Mouse (Mus musculus) embryonic facial prominence, embryonic 12.5 days (tissue): ENCODE measurements around the gene Syt13. TPM values are rescaled to one million over a fixed set of nuclear protein-coding genes. Genes with fewer than 3 reads are reported as not detected.

Experiments
- ATAC-seq: fragments of 200-750 bp; cut with Nextera tagmentation; 2 replicates; pipeline ENCODE4 v1.8.0; 2017; ENCODE audit not compliant: insufficient number of reproducible peaks, insufficient read depth, low FRiP score, low TSS enrichment
- H3K27ac ChIP-seq: fragments of 300-500 bp; sonication (generic); 2 replicates; pipeline ENCODE4 v1.5.1; 2016; ENCODE audit warnings: mild to moderate bottlenecking
- H3K27me3 ChIP-seq: fragments of 300-500 bp; sonication (generic); 2 replicates; pipeline ENCODE4 v1.6.1; 2016; ENCODE audit warnings: mild to moderate bottlenecking, moderate library complexity
- H3K36me3 ChIP-seq: fragments of 300-500 bp; sonication (generic); 2 replicates; pipeline ENCODE4 v1.6.1; 2016; ENCODE audit warnings: mild to moderate bottlenecking
- H3K4me1 ChIP-seq: fragments of 300-500 bp; sonication (generic); 2 replicates; pipeline ENCODE4 v1.6.1; 2016
- H3K4me2 ChIP-seq: fragments of 300-500 bp; sonication (generic); replicated peaks from 2 replicates; pipeline ENCODE4 v1.6.1; 2016; ENCODE audit warnings: mild to moderate bottlenecking, moderate library complexity
- H3K4me3 ChIP-seq: fragments of 300-500 bp; sonication (generic); 2 replicates; pipeline ENCODE4 v1.5.1; 2016; ENCODE audit warnings: mild to moderate bottlenecking
- H3K9ac ChIP-seq: fragments of 300-500 bp; sonication (generic); 2 replicates; pipeline ENCODE4 v1.6.1; 2016; ENCODE audit warnings: mild to moderate bottlenecking, moderate library complexity
- H3K9me3 ChIP-seq: fragments of 300-500 bp; sonication (generic); 2 replicates; pipeline ENCODE4 v1.6.1; 2016; ENCODE audit warnings: mild to moderate bottlenecking, moderate library complexity
- WGBS: fragments of 180-500 bp; shearing (Covaris S2); methylation state at CpG from one replicate; pipeline ENCODE4 v1.1.7; 2016; 5-methylcytosine and 5-hydroxymethylcytosine counted together
- polyA plus RNA-seq: library from polyadenylated mRNA; unstranded; fragments of >200 nt; fragmentation: Nextera tagmentation; extraction: Ambion mirVana; gene quantifications from 2 replicates; pipeline ENCODE4 v1.2.1, GENCODE M21; 2016

The Syt13 gene
- polyA plus RNA-seq, 1 experiment from 2014 or later = 12.0 TPM

DNA sequence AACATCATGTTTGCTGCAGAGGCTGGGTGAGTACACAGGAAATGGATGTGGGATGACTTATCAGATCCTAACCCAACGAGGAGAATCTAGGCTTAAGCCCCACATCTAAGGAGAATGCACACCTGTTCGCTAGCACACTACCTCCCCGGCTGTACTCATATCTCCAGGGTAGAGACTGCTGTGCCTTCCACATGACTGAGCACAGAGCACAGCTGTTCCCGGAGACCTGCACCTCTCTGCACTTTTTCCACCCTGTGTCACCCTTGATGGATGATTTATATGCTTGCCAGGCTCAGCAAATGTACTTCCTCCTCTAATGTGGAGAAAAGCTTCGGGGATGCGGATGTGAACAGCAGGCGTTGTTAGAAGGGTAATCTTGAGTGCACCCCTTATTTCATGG is 16.2 kb downstream of the Syt13 start:
- Histone ChIP-seq H3K9ac (no peak overlapping the region), H3K9me3 (no peaks in the 10 kb centered on the region), H3K4me1 (peaks cover 12% of the 10 kb centered on the region), H3K36me3 (no peaks in the 10 kb centered on the region), H3K4me2 (no peak overlapping the region), H3K4me3 (no peak overlapping the region), H3K27me3 (no peaks in the 10 kb centered on the region), H3K27ac (no peak overlapping the region)
- 76% methylated on average over 7 of the region's 7 CpGs for WGBS
- no peak for ATAC-seq

DNA sequence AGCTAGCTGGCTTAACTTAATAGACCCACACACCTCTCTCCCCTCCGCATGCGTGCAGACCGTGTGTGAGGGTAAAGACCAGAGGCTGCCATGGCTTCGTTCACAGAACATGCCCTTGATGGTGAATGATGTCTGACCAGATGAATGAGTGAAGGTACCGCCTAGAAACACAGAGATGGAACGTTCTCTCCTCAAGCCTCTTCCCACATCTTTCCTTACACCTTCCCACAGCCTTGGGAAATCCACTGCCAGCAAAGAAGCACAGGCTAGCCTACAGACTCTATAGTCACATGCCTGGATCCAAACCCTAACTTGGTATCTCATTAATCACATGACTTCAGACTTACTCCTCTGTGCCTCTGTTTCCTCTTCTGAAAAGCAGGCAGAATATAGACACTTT is 18.5 kb downstream of the Syt13 start:
- no peaks in the 10 kb centered on the region for H3K9me3 ChIP-seq
- peaks cover 12% of the 10 kb centered on the region for H3K4me1 ChIP-seq
- no peaks in the 10 kb centered on the region for H3K36me3 ChIP-seq
- H3K4me3 ChIP-seq = no peak overlapping the region
- H3K9ac ChIP-seq = no peak overlapping the region
- H3K4me2 ChIP-seq = no peak overlapping the region
- H3K27me3 ChIP-seq = no peaks in the 10 kb centered on the region
- ATAC-seq = no peak
- WGBS = 80% methylated on average over 6 of the region's 6 CpGs
- H3K27ac ChIP-seq = no peak overlapping the region

DNA sequence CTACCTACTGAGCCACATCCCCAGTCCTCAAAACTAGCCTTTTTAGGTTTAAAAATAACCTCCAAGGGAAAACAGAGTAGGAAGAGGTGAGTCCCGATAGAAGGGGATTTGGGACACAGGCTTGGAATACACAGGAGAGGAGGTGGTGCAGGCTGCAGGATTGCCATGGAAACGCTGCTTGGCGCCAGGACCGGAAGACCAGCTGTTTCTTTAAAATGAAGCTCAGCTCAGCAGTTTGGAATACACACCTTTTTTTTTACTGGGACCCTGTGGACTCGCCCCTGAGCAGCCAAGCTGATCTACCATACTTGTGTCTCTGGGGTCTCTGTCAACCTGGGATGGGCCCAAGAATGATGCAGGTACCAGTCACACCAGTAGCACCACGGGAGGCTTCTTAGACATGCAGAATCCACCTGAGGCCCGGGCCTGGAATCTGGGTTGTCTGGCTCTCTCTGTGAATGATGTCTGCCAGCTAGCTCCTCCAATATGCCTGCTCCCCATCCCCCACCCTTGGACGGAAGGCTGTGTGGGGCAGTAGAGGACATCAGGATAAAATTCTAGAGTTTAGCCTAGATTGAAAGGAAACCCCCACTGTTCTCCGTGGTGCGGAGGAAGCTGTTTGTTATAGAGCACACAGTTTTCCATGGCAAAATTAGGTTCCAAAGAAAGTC is 19.5 kb downstream of the Syt13 start:
- H3K9ac ChIP-seq = no peak overlapping the region
- H3K36me3 ChIP-seq = no peaks in the 10 kb centered on the region
- no peak overlapping the region for H3K4me3 ChIP-seq
- no peak overlapping the region for H3K4me2 ChIP-seq
- WGBS = 19% methylated on average over 10 of the region's 10 CpGs
- no peak for ATAC-seq
- H3K27me3 ChIP-seq = no peaks in the 10 kb centered on the region
- peaks cover 12% of the 10 kb centered on the region for H3K4me1 ChIP-seq
- no peaks in the 10 kb centered on the region for H3K9me3 ChIP-seq
- no peak overlapping the region for H3K27ac ChIP-seq

DNA sequence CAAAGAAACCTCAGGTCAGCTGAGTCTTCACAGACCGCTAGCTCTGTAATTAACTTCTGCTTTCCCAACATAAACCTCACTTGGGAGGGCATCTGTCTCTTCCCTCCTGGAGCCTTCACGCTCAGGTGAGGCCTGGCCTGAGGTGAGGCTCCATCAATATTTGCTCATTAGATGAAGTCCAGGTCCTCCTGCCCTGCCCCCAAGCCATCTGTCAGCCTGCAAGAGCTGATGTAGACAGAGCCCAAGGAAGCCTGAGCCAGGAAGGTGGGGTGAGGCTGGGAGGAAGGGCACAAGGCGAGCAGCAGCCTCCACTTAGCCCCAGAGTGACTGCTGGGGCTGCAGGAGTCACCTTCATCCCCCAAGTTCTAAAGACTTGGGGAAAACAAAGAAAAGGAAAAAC is 20.6 kb downstream of the Syt13 start:
- Histone ChIP-seq H3K9me3 (no peaks in the 10 kb centered on the region), H3K9ac (no peak overlapping the region), H3K4me2 (no peak overlapping the region), H3K27ac (no peak overlapping the region), H3K27me3 (no peaks in the 10 kb centered on the region), H3K4me1 (peaks cover 12% of the 10 kb centered on the region), H3K4me3 (no peak overlapping the region), H3K36me3 (no peaks in the 10 kb centered on the region)
- ATAC-seq = no peak
- WGBS = 50% methylated on average over 3 of the region's 3 CpGs

DNA sequence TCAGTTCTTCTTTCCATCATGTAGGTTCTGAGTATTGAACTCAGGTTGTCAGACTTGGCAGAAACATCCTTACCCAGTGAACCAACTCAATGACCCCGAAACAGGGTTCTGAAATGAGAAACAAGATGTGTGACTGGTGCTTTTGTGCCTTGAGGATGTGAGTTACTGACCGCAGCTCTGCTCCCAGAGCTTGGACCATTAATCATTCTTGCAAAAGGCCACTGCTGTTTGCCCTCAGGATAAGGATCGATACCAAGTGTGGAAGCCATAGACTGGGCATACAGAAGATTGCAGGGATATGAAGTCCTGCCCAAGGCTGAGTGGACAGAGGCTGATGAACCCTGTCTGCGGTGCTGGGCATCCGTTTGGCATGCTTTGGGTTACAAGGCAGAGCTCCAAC is 23.2 kb downstream of the Syt13 start:
- Histone ChIP-seq H3K9me3 (no peaks in the 10 kb centered on the region), H3K4me2 (no peak overlapping the region), H3K9ac (no peak overlapping the region), H3K27me3 (no peaks in the 10 kb centered on the region), H3K27ac (no peak overlapping the region), H3K4me1 (peaks cover 12% of the 10 kb centered on the region), H3K4me3 (no peak overlapping the region), H3K36me3 (no peaks in the 10 kb centered on the region)
- ATAC-seq = no peak
- 88% methylated on average over 5 of the region's 5 CpGs for WGBS

DNA sequence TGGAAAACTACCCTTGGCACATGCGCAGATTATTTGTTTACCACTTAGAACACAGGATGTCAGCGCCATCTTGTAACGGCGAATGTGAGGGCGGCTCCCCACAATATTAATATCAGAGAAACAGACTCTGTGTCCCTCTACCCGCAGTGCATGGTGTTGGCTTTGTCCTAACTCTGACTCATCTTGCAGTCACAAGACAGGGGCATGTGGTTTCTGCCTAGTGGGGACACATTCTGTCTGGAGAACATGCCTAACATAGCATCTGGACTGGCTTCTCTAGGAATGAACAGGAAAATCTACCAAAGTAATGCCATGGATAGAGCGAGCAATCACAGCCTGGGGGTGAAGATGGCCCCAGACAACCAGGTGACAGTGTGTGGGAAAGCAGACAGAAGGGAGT is 23.9 kb downstream of the Syt13 start:
- Histone ChIP-seq H3K9ac (no peak overlapping the region), H3K4me1 (peaks cover 12% of the 10 kb centered on the region), H3K4me2 (no peak overlapping the region), H3K36me3 (no peaks in the 10 kb centered on the region), H3K9me3 (no peaks in the 10 kb centered on the region), H3K27ac (no peak overlapping the region), H3K27me3 (no peaks in the 10 kb centered on the region), H3K4me3 (no peak overlapping the region)
- WGBS = 94% methylated on average over 7 of the region's 7 CpGs
- ATAC-seq = no peak

DNA sequence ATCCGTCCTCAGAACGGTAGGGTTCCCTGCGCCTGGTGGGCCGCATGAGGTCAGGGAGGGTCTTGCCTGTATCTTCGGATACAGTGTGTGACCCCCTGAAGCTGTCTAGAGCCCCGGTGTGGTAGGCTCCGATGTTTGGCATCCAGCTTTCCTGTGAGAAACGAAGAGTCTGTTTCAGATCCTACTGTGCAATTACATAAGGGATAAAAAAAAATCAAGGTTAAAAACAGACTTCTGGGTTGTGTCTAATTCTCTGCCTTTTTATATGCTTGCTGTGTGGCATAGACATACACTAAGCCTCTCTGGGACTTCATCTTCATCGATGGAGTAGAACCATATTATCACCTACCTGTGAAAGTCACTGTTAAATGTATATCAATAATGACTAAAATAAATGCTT is 26.1 kb downstream of the Syt13 start:
- Histone ChIP-seq H3K27ac (no peak overlapping the region), H3K4me2 (no peak overlapping the region), H3K4me1 (no peaks in the 10 kb centered on the region; the same call in 1 of the 2 replicates), H3K9ac (no peak overlapping the region), H3K4me3 (no peak overlapping the region), H3K9me3 (no peaks in the 10 kb centered on the region), H3K27me3 (no peaks in the 10 kb centered on the region), H3K36me3 (no peaks in the 10 kb centered on the region)
- ATAC-seq = no peak
- WGBS = 85% methylated on average over 9 of the region's 9 CpGs

DNA sequence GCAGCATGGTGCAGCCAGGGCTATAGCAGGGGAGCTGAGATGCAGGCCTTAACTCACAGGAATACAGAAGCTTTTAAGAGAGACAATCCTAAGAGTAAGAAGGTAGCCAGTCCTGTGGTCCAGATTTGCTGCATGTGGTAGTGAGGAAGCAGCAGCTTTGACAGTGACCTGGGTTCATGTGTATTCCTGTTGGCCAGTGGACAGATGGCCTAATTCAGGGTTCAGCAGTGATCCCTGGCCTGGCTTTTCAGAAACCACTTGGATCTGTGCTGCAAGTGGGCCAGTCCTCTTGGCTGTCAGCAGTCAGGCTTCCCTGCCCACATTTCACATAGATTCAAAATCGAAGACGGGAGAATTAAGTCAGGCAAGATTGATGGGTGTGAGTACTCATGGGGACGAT is 26.6 kb downstream of the Syt13 start:
- ATAC-seq = no peak
- Histone ChIP-seq H3K27ac (no peak overlapping the region), H3K27me3 (no peaks in the 10 kb centered on the region), H3K4me3 (no peak overlapping the region), H3K36me3 (no peaks in the 10 kb centered on the region), H3K9me3 (no peaks in the 10 kb centered on the region), H3K9ac (no peak overlapping the region), H3K4me2 (no peak overlapping the region), H3K4me1 (no peaks in the 10 kb centered on the region)
- WGBS = 80% methylated on average over 3 of the region's 3 CpGs

DNA sequence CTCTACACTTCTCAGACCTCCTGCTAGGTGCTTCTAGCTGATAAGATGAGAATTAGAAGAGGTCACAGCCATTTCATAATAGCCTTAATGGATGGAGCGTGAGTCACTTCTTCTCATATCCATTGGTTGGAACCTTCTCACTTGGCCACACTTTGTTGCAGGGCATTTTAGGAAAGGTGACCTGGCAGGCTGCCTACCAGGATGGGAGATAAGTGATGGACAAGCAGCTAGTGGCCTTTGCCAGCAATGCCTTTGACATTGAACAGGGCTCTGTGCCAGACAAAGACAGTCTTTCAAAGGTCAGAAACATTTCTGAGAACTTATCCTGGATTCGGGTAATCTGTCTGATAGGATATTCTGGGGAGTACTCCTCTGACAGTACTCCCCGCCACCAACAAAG is 28.5 kb downstream of the Syt13 start:
- H3K27me3 ChIP-seq = no peaks in the 10 kb centered on the region
- no peak overlapping the region for H3K4me2 ChIP-seq
- ATAC-seq = no peak
- no peaks in the 10 kb centered on the region for H3K36me3 ChIP-seq
- H3K9me3 ChIP-seq = no peaks in the 10 kb centered on the region
- no peak overlapping the region for H3K27ac ChIP-seq
- H3K9ac ChIP-seq = no peak overlapping the region
- WGBS = 86% methylated on average over 3 of the region's 3 CpGs
- peaks cover 12% of the 10 kb centered on the region for H3K4me1 ChIP-seq
- no peak overlapping the region for H3K4me3 ChIP-seq

DNA sequence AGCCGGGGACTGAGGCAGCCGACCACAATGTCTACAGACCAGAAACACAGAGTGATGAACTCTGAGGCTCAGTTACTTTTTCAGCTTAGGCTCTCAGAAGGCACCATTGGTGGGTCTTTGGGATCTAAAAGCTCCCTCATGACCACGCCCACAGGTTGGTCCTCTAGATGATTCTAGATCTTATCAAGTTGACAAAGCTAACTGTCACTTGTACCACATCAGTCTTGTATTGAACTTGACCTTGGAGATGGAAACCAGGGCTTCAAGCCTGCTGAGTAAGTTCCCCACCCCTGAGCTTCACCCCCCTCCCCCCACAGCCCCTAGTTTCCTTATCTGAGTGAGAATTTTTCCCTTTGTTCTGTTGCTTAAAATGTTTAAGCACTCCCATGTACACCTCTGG is 29.5 kb downstream of the Syt13 start:
- no peak overlapping the region for H3K9ac ChIP-seq
- ATAC-seq = no peak
- H3K4me1 ChIP-seq = peaks cover 20% of the 10 kb centered on the region
- H3K27me3 ChIP-seq = no peaks in the 10 kb centered on the region
- H3K9me3 ChIP-seq = no peaks in the 10 kb centered on the region
- no peak overlapping the region for H3K27ac ChIP-seq
- no peaks in the 10 kb centered on the region for H3K36me3 ChIP-seq
- H3K4me2 ChIP-seq = no peak overlapping the region
- H3K4me3 ChIP-seq = no peak overlapping the region
- WGBS = 89% methylated on average over 3 of the region's 3 CpGs

DNA sequence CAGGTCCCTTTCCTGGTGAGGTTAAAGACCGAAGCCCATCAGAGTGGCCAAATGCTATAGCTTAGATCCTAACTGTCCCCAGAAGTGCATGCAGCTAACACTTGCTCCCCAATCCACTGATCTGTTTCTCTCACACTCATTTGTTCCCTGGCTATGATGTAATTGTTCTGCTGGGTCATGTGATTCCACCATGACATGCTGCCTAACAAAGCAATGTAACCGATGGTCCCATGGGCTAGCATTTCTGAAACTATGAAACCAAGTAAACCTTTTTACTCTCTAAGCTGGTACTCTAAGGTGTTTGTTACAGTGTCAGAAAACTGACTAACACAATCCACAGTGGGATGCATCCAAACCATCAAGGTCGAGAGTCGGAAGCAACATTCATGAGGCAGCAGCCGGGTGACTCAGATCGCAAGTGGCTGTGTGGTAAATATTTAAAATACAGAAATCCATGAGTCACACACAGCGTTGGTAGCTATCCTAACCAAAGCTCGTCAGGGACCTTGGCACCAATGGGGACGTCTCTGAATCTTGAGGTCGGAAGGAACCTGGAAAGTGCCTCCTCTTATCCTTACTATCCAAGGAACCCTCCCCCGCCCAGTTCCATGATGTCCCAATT is 30.3 kb downstream of the Syt13 start:
- no peak for ATAC-seq
- no peaks in the 10 kb centered on the region for H3K9me3 ChIP-seq
- WGBS = 93% methylated on average over 11 of the region's 11 CpGs

DNA sequence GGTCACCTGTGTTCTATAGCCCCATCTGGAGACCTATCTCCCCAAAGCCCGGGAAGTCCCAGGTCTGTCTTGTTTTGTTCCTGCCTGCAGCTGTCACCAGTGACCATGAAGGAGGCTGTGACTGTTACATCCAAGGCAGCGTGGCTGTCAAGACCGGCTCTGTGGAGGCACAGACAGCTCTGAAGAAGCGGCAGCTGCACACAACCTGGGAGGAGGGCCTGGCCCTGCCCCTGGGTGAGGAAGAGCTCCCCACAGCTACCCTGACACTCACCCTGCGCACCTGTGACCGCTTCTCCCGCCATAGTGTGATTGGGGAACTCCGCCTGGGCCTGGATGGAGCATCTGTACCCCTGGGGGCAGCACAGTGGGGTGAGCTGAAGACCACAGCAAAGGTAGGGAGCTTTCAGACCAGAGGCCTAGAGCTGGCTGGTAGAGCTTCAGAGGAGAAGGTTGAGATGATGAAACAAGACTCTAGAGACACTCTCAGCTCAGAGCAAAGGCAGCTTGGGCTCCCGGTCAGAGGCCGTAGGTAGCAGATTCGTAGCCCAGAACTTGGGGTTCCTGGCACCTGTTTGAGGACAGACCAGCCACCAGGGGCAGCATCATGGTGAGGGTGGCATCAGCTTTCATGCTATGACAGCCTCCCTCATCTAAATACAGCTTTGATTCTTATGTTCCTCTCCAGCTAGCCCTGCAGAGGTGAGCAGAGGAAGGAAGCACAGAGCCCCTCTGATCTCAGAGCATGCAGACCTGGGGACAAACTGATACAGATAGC is 31.1 kb downstream of the Syt13 start:
- peaks cover 20% of the 10 kb centered on the region for H3K4me1 ChIP-seq
- H3K36me3 ChIP-seq = no peaks in the 10 kb centered on the region
- ATAC-seq = no peak
- 86% methylated on average over 11 of the region's 11 CpGs for WGBS
- no peak overlapping the region for H3K9ac ChIP-seq
- no peak overlapping the region for H3K27ac ChIP-seq
- no peak overlapping the region for H3K4me3 ChIP-seq
- H3K27me3 ChIP-seq = no peaks in the 10 kb centered on the region
- H3K9me3 ChIP-seq = no peaks in the 10 kb centered on the region
- H3K4me2 ChIP-seq = no peak overlapping the region

More for the DNA sequence above, 30.3 kb downstream of the Syt13 start:
- Histone ChIP-seq H3K4me2 (no peak overlapping the region), H3K4me1 (peaks cover 20% of the 10 kb centered on the region), H3K9ac (no peak overlapping the region), H3K36me3 (no peaks in the 10 kb centered on the region), H3K27me3 (no peaks in the 10 kb centered on the region), H3K27ac (no peak overlapping the region), H3K4me3 (no peak overlapping the region)
